Mouse (Mus musculus) c-Kit-positive CD71-positive TER-119-negative erythroid progenitor cells, embryonic 14.5 days (primary cell): ENCODE measurements around the gene Serp2.

Source experiments
- DNase-seq: peaks from one replicate; pipeline ENCODE4 v3.0.0-alpha.2; 2013; ENCODE audit warnings: low read depth

Serp2 gene

DNA sequence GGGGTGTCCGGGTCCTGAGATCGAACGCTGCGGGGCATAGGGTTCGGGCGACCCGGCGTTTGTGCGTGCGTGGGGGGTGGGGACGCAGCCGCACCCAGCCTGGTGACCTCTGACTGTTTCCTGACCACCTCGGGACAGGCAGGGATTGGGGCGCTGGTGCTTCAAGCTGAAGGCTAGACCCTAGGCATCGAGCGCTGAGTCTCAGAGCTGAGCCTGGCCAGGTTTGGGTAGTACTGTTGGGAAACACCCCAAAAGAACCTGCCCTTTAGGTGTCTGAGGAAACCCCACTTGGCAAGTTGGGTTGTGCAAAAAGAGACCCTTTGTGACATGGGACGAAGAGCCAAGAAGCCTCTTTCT is at the start of gene Serp2:
Gene Serp2, minus strand, starts transcription at position 38 of the 357 bp plus-strand sequence.
- no peak for DNase-seq

DNA sequence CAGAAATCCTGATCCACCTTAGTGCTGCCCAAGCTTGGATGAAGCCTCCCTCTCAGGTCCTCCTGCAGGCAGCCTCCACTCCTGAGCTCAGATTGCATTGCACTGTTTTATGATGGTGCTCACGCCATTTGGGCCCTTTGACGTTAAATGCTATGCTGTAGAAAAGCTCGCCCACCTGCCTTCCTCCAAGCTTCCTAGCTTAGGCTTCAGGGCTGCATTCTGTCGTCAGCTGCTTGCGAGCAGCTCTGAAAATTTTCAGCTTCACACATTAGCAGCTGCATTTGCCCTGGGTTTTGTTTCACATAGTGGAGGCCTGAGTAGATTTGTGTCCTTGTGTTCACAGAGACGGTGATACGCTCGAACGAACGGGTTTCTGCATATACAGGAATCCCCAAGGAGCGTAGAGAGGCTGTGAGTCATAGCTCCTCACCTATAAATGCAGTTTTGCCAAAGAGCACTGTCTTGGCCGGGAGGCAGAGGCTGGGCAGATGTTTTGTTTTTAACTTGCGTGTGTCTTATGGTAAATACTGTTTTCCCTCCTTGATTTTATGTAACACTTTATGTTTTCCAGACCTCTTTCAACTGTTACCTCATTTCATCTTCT is 49.3 kb upstream of the Serp2 start:
- no peak for DNase-seq

DNA sequence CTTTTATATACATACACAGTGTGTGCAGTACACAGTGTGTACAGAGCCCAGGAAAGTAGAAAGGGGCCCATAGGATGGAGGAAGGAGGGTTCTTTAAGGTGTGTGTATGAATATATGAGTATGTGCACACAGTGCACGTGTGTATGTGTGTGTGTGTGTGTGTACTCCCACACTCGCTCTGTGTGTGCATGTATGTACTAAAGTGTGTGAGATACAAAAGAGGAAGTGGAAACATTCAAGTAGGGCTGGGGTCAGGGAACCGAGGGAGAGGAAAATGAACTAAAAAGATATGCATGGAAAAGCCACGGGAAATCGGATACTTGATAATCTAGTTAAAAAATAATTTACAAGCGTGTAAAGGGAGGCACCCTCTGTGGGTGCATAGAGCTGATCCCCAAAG is 47.3 kb upstream of the Serp2 start:
- no peak for DNase-seq

DNA sequence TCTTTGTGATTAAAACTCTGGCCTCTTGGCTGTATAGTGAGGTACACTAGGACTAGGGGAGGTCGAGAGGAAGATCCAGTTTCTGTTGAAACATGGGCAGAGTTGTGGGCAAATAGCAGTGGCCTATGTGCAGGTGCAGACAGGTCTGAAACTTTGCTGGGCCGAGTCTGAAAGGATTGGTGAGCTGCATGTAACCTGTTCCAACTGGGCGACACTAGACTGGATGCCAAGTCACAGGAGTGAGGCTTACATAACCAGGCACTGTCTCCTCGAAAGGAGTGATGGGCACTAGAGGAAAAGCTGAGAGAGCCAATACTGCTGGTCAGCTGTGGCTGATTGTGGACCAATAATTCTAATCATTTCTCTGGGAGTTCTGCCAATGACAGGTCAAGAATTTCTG is 45.0 kb upstream of the Serp2 start:
- no peak for DNase-seq

DNA sequence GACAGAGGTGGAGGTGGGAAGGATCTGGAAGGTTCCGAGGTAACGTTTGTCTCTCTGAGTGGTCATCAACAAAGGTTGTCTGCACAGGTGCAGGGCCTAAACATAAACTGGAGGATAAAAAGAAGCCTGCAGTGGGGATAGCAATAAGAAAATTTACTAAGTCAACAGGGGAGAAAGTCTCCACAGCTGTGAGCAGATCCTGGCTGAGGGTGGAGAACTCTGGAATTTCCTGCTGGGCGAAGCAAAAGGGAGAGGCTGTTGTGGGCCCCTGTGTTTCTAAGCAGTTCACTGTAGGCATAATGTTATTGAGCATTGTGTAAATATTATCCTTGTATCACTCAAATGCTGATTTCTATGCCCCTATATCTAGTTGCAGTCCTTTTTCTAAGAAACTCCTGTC is 43.7 kb upstream of the Serp2 start:
- no peak for DNase-seq

DNA sequence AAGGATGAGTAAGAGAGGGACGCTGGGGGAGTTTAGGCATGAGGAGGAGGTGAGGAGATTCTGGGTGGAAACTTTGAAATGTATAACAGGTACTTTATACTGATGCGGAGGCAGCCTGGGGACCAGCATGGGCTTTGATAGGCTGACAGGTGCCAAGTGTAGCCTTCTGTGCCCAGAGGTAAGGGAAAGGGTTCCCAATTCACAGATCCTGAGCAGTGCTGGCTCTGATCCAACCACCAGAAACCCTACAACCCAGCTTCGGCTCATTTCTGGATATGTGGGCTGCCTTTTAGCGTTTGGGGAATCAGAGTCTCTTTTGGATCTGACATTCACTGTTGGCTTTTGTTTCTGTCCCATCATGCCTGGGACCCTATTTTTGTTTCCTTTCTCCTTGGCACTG is 43.0 kb upstream of the Serp2 start:
- no peak for DNase-seq

DNA sequence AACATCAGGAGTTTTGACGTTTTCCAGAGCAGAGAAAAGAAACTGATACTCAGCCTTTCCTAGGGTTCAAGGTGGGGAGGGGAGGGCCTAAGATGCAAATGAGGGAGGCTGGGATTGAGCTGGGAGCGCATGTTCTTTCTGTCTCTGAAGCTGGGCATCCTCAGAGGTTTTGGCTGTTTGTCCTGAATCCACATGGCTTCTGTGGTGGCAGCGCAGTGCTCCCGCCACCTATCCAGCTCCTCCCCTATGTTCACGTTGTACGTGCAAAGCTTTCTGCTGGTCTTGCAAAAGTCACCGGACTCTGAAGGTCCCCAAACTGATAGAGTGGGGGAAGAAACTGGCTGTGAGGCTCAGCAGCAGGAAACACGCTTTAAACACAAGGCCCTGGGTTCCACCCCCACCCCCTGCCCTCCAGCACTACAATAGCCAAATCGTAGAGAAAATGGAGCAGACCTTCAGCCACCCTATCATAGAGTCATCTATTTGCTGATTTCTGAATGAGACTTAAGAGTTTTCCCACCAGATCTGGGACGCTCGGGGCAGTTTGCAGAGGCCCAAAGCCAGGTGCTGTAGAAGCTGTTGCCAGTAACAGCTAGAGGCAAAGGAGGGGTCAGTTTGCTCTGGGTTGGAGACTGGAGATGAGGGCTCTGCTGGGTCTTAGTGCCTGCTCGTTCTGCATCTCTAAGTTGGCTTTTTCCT is 42.0 kb upstream of the Serp2 start:
- no peak for DNase-seq

DNA sequence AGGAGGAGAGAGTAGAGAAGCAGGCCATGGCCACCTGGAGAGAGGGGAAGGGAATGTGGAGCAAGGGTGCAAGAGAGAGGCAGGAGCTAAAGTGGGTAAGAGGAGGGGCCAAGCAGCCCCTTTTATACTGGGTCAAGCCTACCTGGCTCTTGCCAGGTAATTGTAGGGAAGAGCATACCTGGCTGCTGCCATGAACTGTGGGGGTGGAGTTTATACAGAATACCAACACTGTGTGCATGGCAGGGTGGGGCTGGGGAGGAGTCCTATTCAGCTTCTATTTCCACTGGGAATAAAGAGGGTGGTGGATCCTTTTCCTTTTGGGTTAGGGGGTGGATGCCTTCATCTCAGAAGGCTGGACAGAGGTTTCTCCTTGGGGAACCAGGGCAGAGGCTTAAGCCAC is 41.1 kb upstream of the Serp2 start:
- no peak for DNase-seq

DNA sequence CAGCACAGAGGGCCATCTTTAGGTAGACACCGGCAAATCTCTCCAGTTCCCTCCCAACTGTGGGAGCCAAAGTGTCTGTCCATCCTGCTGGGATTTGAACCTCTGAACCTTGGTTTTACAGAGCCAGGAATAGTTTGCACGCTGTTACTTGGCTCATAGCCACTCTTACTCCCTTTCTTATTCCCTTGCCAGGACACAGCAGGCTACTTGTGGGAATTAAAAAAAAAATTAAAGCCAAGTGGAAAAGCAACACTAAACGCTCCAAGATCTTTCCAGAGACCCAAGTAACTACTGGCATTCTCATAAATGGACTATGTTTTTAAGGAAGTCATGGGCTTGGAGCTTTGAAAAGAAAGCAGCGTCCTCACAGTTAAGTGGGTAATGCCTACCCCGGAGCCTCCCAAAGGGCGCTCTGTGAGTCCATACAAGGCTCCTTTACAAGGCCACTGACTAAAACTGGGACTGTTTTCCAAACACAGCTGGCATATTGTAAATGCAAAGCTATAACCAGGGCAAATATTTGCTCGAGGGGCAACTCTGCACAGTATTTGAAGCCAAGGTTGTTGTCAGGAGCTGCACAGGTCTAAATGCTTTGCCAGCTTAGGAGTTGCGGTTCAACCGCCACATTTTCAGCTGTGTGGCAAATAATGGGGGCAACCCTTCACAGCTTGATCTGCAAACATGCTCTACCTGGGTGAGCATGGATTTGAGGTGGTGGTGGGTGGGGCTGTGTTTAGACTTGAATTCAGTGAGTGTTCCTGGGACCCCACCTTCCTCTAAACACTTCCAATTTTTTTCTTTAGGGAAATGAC is 38.6 kb upstream of the Serp2 start:
- DNase-seq, result no peak

DNA sequence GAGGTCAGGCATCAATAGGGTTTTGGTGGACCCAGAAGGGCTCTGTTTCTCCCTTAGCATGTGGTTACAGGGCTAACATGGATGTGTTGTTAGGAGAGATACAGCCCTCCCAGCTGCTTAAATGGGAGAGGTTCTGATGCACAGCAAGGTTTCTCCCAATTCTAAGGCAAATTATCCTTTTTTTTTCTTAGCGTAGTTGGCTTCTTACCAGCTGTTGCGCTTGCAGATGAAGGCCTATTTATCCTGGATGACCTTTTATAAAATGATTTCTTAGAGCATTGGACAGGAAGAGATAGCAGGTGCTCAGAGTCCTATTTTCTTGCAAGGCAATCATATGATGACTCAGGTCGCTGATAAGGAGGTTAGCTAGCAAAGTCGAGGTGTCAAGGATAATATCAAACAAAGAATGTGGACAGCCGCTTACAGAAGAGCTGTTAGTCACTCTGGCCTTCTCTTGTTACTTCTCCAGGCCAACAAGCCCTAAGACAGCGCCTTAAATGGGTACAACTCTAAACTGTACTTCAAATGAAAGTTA is 37.7 kb upstream of the Serp2 start:
- DNase-seq, result no peak

DNA sequence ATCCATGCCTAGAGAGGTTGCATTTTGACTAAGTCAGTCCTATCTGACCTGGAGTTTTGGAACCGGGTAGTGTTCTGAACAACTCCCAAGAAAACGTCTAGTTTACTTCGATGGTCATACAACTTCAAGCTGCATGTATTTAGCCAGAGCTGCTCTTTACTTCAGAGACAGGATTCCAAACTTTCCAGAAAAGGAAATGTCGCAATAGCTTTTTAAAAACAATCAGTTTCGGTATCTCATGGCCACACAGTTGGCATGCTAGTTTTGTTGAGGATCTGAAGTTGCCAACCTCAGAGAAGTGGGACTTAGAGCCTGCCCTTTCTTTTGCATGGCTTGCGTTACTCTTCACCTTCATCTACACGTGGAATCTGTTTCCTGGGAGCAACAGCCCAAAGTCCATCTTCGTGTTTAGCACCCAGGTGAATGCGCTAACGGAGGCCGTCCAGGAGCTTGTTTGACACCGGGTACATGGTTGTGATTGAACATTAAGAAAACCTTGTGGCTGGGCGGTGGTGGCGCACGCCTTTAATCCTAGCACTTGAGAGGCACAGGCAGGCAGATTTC is 37.0 kb upstream of the Serp2 start:
- DNase-seq, result no peak

DNA sequence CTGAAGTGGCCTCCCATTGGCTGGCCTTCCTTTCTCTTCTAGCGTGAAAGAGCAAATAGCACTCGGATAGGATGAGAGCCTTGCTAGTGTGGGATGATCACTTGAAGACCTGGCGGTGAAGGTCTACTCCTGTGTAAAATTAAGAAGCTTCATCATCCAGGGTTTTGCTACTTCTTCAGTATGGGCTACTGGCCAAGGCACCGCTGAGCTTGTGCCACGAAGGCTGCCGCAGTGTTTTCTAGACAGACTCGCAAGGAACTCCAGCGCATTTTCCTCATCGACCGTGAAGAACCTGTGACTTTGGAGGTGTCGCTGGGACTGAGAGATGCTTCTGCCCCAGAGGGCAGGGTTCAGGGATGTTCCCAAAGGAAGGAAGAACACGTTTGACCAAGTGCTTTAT is 36.0 kb upstream of the Serp2 start:
- DNase-seq, result no peak

DNA sequence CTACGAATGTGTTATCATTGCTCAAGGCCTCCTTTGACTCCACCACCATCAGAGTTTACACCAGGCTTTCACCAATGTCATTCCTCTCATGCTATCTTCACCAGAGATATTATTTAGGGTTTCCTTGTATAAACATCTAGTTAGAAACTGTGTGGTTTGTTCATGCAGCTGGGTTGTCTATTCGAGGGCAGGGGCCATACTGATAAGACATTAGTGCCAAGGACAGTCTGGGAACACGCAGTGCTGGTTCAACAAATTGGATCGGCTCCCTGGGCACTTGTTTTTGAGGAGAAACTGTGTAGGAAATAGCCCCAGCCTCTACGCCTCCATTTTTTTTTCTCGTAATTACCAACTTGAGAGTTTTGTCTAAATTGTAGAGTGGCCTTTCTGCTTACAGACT is 35.4 kb upstream of the Serp2 start:
- no peak for DNase-seq

DNA sequence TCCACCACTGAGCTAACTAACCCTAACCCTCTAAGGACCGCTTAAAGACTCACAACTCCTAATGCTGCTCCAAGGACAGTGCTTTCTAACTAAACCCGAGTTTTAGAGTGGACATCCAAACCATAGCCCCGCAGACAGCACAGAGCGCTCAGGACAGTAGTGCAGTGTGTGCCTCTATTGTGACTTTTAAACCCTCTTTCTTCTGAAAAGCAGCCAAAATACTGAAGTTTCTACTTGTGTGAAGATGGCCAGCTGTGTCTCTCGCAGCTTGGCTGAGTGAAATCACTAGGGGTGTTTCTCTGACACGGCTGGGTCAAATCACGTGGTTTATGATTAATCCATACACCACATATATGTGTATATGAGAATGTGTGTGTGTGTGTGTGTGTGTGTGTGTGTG is 33.4 kb upstream of the Serp2 start:
- no peak for DNase-seq

DNA sequence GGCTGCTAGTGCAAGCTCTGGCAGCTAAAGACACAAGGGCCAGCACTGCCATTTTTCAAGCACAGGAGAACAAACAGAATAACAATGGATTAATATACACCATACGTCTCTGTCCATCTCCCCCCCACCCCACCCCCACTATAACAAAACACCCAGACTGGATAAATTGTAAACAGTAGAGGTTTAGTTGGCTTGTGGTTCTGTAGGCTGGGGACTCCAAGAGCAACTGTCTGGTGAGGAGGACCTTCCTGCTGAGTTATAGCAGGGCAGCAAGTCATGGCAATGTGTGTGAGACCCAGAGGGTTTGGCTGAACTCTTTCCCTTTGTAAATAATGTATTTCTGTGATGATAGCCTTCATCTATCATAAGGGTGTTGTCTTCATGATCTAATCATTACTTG is 33.0 kb upstream of the Serp2 start:
- DNase-seq, result no peak

DNA sequence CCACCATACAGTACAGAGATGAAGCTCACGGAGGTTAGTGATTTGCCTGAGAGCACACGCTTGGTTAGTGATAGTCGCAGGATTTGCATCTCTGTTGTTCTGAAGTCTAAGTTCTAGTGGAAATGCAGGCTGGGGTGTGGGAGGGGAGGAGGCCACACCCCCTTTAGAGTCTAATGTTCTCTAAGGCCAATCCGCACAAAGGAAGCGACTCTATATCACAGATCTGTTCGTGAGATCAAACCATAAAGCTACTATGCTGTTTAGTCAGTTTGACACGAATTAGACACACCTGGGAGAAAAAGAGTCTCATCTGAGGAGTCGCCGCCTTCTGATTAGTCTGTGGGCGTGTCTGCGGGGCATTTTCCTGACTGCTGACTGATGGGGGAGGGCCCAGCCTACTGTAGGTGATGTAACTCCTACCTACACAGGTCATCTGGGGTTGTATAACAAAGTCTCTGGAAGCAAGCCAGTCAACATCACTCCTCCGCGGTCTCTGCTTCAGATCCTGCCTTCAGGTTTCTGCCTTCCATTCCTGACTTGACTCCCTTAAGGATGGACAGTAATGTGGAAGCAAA is 29.2 kb upstream of the Serp2 start:
- DNase-seq, result no peak

DNA sequence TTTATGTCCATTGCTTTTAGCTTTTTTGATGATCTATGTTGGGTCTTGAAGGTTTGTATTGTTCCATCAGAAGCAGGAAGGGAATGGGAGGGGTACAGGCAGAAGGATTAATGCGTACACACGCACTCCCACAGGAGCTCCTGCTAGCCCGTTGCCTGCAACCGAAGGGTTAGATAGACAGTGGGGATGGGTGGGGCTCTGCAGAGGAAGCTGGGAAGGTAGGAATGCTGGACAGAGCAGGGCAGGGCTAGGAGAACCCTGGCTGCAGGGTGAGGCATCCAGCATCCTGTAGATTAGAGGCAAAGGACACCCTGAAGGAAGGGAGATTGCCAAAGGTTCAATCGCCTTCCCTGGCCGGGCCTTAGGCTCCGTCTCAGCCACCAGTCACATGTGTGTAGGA is 27.3 kb upstream of the Serp2 start:
- no peak for DNase-seq

DNA sequence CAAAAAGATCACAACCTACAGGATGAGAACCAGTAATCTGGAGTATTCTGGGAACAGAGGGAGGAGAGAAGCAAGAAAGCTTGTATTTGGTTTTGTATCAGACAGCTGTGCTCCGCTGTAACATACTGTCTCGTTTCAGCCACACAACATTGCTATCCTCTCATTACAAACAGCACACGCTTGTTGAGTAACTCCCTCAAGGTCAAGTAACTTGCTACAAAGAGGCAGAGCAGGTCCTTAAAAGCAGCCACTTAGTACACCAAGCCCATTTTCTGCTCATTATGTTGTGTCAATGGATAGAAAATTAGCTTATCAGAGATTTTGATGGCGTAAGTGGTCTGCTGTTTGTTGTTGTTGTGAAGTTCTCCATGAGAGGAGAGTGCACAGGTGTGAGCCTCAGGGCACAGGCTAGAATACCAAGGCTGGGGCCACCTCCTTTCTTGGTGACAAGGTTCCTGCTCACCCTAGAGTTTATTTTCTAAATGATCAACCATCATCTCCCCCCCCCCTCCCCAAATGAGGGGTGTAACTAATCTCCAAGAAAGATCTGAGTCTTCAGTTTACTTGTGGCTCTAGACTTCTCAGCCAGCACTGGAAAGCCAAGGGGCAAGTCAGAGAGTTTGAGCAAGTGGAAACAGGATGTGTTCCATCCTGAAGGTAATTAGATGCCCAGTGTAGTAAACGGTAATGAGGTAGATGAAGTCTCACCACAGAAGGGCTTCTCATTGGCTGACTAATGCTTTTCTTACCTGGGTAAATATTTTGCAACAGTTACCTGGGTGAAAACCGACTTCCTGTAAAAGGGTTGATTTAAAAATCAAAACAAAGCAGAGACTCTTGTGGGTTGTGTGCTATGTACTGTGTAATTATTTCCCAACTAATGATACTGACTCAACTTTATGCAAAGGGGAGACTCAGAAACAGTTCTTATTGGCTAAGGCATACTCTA is 25.6 kb upstream of the Serp2 start:
- no peak for DNase-seq

DNA sequence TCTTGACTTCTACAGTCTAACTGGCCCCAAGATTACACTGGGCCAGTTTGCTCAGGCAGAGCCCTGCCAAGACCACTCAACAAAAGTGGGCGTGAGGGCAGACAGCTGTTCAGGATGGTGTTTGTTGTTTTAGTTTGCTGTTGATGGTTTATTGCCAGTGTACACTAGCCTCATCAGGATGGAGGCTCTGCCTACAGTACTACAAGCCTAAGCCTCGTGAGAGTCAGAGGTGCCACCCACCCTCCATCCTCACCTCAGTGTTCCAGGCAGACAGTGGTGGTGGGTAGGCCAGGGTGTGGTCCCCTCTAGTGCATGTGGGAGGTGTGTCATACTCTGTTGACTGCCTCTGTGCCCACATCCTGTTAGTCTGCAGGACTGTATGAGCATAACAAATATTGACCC is 23.0 kb upstream of the Serp2 start:
- no peak for DNase-seq

DNA sequence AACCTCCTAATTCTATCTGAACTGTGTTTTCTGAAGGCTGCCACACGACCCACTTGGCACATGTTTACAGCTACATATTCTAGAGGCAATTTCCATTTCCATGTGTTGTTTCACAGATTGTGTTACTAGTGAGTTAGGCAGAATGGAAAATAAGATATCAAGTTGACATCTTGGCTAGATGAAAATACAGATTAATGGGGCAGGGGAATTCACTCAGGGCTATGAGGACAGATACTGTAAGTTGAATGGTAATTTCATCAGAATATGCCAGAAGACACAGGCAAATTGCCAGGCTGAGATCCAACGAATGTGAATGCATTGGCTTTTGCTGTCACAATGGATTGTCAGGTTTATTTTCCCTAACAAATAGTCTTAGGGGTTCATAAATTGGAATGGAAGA is 21.2 kb upstream of the Serp2 start:
- no peak for DNase-seq

DNA sequence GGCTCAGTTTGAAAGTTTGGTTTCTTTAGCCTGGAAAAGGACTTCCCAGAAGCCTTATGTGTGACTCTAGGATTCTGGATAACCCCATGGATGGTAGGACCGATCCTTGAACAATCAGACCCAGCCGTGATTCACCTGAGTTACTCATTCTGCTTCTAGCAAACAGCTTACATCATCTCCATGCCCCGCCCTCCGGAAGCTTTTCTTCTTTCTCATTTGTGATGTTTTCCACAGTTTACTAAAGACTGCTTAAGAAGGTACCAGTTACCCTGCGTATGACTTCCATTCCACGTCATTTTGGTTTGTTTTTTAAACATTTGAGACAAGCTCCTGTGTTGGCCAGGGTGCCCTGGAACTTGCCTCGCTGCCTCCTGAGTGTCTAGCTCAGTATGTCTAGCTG is 13.6 kb upstream of the Serp2 start:
- DNase-seq, result no peak
